In genomic region chr13:56477271-56477670, GRCm38 (mm10) we compare ENCODE assay signal across 12 mouse cellular contexts. TPM values are rescaled to one million over a fixed set of nuclear protein-coding genes. Genes with fewer than 3 reads are reported as not detected.
DNase-seq lines count a peak whose midpoint lies in the region; ATAC-seq lines count a peak whose summit lies in the region.
"Had no signal": no experiment of that assay in that cellular context is flagged by ENCODE, and none has a peak within 500 bp of the region (broad histone marks: within the 10 kb centered on the region; RNA-seq: fewer than 3 reads in every experiment).

No protein-coding gene starts in this region.

- 48% methylated on average over 6 of the region's 6 CpGs for WGBS in forebrain, embryonic 15.5 days
- WGBS in forebrain, embryonic 11.5 days = 71% methylated on average over 6 of the region's 6 CpGs
- WGBS in hindbrain, embryonic 13.5 days = 56% methylated on average over 6 of the region's 6 CpGs

- no peak overlapping the region for H3K27ac ChIP-seq in forebrain, embryonic 15.5 days (replicated peaks)
- H3K27ac ChIP-seq in forebrain, embryonic 11.5 days (ENCODE audit: low read depth, low read length) = no peak overlapping the region
- H3K27ac ChIP-seq in hindbrain, embryonic 13.5 days = no peak overlapping the region
- H3K27ac ChIP-seq: embryonic facial prominence, embryonic 15.5 days; midbrain, embryonic 12.5 days had no signal

- H3K4me1 ChIP-seq in forebrain, embryonic 15.5 days = peaks cover 18% of the 10 kb centered on the region
- H3K4me1 ChIP-seq in forebrain, embryonic 11.5 days (replicated peaks; ENCODE audit: control insufficient read depth, insufficient read depth, low read length) = no peaks in the 10 kb centered on the region
- H3K4me1 ChIP-seq in hindbrain, embryonic 13.5 days (replicated peaks) = 0 out of 2 replicates have a peak, but pooled peaks cover 7% of the 10 kb centered on the region
- H3K4me1 ChIP-seq: midbrain, embryonic 12.5 days had no signal

- no peak overlapping the region for H3K4me3 ChIP-seq in forebrain, embryonic 15.5 days
- H3K4me3 ChIP-seq in forebrain, embryonic 11.5 days (ENCODE audit: low read depth, low read length) = no peak overlapping the region
- H3K4me3 ChIP-seq in hindbrain, embryonic 13.5 days = no peak overlapping the region
- H3K4me3 ChIP-seq: embryonic facial prominence, embryonic 15.5 days; midbrain, embryonic 12.5 days had no signal

- no peak overlapping the region for H3K9ac ChIP-seq in forebrain, embryonic 15.5 days (replicated peaks)
- no peak overlapping the region for H3K9ac ChIP-seq in forebrain, embryonic 11.5 days (ENCODE audit: low read length)
- H3K9ac ChIP-seq in hindbrain, embryonic 13.5 days = no peak overlapping the region
- H3K9ac ChIP-seq: embryonic facial prominence, embryonic 15.5 days; midbrain, embryonic 12.5 days had no signal

- H3K27me3 ChIP-seq in forebrain, embryonic 15.5 days = 0 out of 2 replicates have a peak, but pooled peaks cover 4% of the 10 kb centered on the region
- no peaks in the 10 kb centered on the region for H3K27me3 ChIP-seq in forebrain, embryonic 11.5 days (ENCODE audit: control insufficient read depth, insufficient read depth, low read length)
- 0 out of 2 replicates have a peak, but pooled peaks cover 3% of the 10 kb centered on the region for H3K27me3 ChIP-seq in hindbrain, embryonic 13.5 days

- H3K36me3 ChIP-seq in forebrain, embryonic 15.5 days = no peaks in the 10 kb centered on the region
- H3K36me3 ChIP-seq in forebrain, embryonic 11.5 days (ENCODE audit: control insufficient read depth, insufficient read depth, low read length) = no peaks in the 10 kb centered on the region
- no peaks in the 10 kb centered on the region for H3K36me3 ChIP-seq in hindbrain, embryonic 13.5 days
- H3K36me3 ChIP-seq: embryonic facial prominence, embryonic 15.5 days; midbrain, embryonic 12.5 days had no signal

- no peak overlapping the region for H3K4me2 ChIP-seq in forebrain, embryonic 15.5 days (replicated peaks)
- no peak overlapping the region for H3K4me2 ChIP-seq in forebrain, embryonic 11.5 days (ENCODE audit: low read depth, low read length, severe bottlenecking)
- no peak overlapping the region for H3K4me2 ChIP-seq in hindbrain, embryonic 13.5 days
- H3K4me2 ChIP-seq: embryonic facial prominence, embryonic 15.5 days; midbrain, embryonic 12.5 days had no signal

- no peaks in the 10 kb centered on the region for H3K9me3 ChIP-seq in forebrain, embryonic 15.5 days
- H3K9me3 ChIP-seq in forebrain, embryonic 11.5 days (ENCODE audit: control insufficient read depth, low read length) = no peaks in the 10 kb centered on the region
- no peaks in the 10 kb centered on the region for H3K9me3 ChIP-seq in hindbrain, embryonic 13.5 days
- H3K9me3 ChIP-seq: embryonic facial prominence, embryonic 15.5 days; midbrain, embryonic 12.5 days had no signal

- DNase-seq in forebrain, embryonic 11.5 days (ENCODE audit: low spot score) = no peak
- DNase-seq in lung, adult 18-20 months = peak; percentile 7 to 12
- DNase-seq in lung, postnatal 4 days = no peak
- peak; percentile 16 for DNase-seq in layer of hippocampus, adult 9-10 months (ENCODE audit: low spot score)
- peak; percentile 26 for DNase-seq in right cerebral cortex, postnatal 25 days
- no peak for DNase-seq in urinary bladder, postnatal 14 days (ENCODE audit: low spot score)
- DNase-seq: adrenal gland, adult 8-10 months had no signal

- 0 out of 2 replicates have a peak, but pooled peaks have one; percentile 36 for ATAC-seq in forebrain, embryonic 15.5 days (replicated peaks)
- no peak for ATAC-seq in forebrain, embryonic 11.5 days (replicated peaks; ENCODE audit: low FRiP score)
- no peak for ATAC-seq in hindbrain, embryonic 13.5 days (ENCODE audit: low FRiP score)

RNA-seq across cellular contexts. Expression of gene Il9, which starts 4.8 kb away (rescaled TPM):
- not detected in 2 replicates for polyA plus RNA-seq in forebrain, embryonic 15.5 days (2015; fragmentation: Nextera tagmentation; extraction: Ambion mirVana)
- not detected in 2 replicates for polyA plus RNA-seq in forebrain, embryonic 11.5 days (2014; fragmentation: Nextera tagmentation; extraction: Ambion mirVana)
- polyA plus RNA-seq in hindbrain, embryonic 13.5 days (2015; fragmentation: Nextera tagmentation; extraction: Ambion mirVana) = not detected in 2 replicates
- polyA plus RNA-seq: embryonic facial prominence, embryonic 15.5 days; midbrain, embryonic 12.5 days; spleen, adult 2 months had no signal

RNA-seq across cellular contexts. Expression of gene Slc25a48, which starts 39.1 kb away (rescaled TPM):
- polyA plus RNA-seq in forebrain, embryonic 15.5 days (2015; fragmentation: Nextera tagmentation; extraction: Ambion mirVana) = not detected in 2 replicates
- polyA plus RNA-seq in forebrain, embryonic 11.5 days (2014; fragmentation: Nextera tagmentation; extraction: Ambion mirVana) = not detected in 2 replicates
- not detected in 2 replicates for polyA plus RNA-seq in hindbrain, embryonic 13.5 days (2015; fragmentation: Nextera tagmentation; extraction: Ambion mirVana)
- polyA plus RNA-seq: midbrain, embryonic 12.5 days had no signal

RNA-seq across cellular contexts. Expression of gene Fbxl21, which starts 45.0 kb away (rescaled TPM):
- 2.4 and 2.9 TPM in 2 replicates for polyA plus RNA-seq in forebrain, embryonic 15.5 days (2015; fragmentation: Nextera tagmentation; extraction: Ambion mirVana)
- polyA plus RNA-seq in forebrain, embryonic 11.5 days (2014; fragmentation: Nextera tagmentation; extraction: Ambion mirVana) = 1.7 and 2.2 TPM in 2 replicates
- 2.8 and 3.5 TPM in 2 replicates for polyA plus RNA-seq in hindbrain, embryonic 13.5 days (2015; fragmentation: Nextera tagmentation; extraction: Ambion mirVana)

RNA-seq across cellular contexts. Expression of gene Gm3045, which starts 50.9 kb away (rescaled TPM):
- not detected in 2 replicates for polyA plus RNA-seq in forebrain, embryonic 15.5 days (2015; fragmentation: Nextera tagmentation; extraction: Ambion mirVana)
- not detected in 2 replicates for polyA plus RNA-seq in forebrain, embryonic 11.5 days (2014; fragmentation: Nextera tagmentation; extraction: Ambion mirVana)
- not detected in 2 replicates for polyA plus RNA-seq in hindbrain, embryonic 13.5 days (2015; fragmentation: Nextera tagmentation; extraction: Ambion mirVana)
- polyA plus RNA-seq: midbrain, embryonic 12.5 days; spleen, adult 2 months had no signal

Comparison
In these comparisons a context has a peak if more than half of its experiments do, and no peak if none do; other contexts are left out.
1. DNase-seq: peak in lung, adult 18-20 months (2 of 2), layer of hippocampus, adult 9-10 months (single experiment) and right cerebral cortex, postnatal 25 days (single experiment); none in forebrain, embryonic 11.5 days (single experiment), lung, postnatal 4 days (0 of 2) and urinary bladder, postnatal 14 days (single experiment).